Mouse (Mus musculus) cortical plate, adult 2 months (tissue): Measurements from ENCODE around the gene Exoc4.

ENCODE experiments used
- CTCF ChIP-seq: fragments of 200-500 bp; IDR thresholded peaks from 2 replicates; pipeline ENCODE4 v1.5.1; 2011; ENCODE audit warnings: mild to moderate bottlenecking, control low read depth, low read length; ENCODE audit not compliant: insufficient read depth; ENCODE audit errors: extremely low read depth
- POLR2A ChIP-seq: fragments of 200-500 bp; IDR thresholded peaks from 2 replicates; pipeline ENCODE4 v1.6.1; 2011; ENCODE audit warnings: mild to moderate bottlenecking, low read length, control low read depth; ENCODE audit not compliant: insufficient read depth; ENCODE audit errors: extremely low read depth

- no peak for TF ChIP-seq CTCF
- TF ChIP-seq POLR2A: no peak
Observed at GRCm38 (mm10) chr6:33923571-33923970, 674.7 kb downstream of the Exoc4 start.
